In the genomic region with DNA sequence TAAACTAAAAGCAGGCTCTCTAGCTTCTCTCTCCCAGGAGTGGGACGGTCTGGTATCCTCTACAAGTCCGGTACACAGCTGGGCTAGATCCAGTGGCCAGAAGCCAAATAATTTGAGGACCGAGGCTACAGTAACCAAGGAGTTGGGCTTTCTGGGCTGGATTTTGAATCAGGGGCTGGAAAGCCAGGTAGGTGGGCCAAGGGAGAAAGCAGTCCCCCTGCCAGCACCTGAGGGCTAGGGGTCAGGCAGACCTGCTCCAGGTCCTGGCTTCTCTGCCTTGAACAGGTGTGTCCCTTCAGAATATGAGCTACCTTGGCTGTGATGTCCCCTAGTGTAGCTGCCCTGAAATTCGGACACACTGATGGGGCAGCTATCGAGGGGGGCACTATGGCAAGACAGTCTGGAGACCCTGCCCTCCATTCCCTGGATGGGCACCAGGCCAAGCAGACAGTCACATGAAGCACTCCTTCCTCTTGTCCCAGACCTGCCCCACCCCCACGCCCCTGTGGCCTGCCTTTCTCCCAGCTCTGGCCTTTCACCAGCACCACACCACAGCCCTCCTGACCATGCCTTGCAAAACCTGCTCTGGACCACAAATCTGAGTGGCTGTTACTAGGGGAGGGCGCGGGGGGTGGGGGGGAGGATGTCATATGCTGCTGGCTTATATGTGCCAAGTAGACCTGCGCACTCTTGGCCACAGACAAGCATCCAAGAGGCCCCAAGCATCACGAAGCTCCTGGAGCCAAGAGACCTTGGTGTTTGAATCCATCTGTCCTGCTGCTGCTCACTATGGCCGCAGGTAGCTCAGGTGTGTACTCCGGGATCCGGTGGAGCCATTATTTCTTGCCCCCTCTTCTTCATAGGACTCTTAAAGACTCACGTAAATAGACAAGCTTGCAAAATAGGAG, we compare ENCODE assay signal across 15 mouse cellular contexts. TPM values are rescaled to one million over a fixed set of nuclear protein-coding genes. Genes with fewer than 3 reads are reported as not detected.
A peak's percentile ranks its signal among the peaks of the same experiment; 100 is the strongest.
DNase-seq lines count a peak whose midpoint lies in the region; ATAC-seq lines count a peak whose summit lies in the region.
"Had no signal": no experiment of that assay in that cellular context is flagged by ENCODE, and none has a peak within 500 bp of the region (broad histone marks: within the 10 kb centered on the region; RNA-seq: fewer than 3 reads in every experiment).

No protein-coding gene starts in this region.

- H3K4me2 ChIP-seq in neural tube, embryonic 13.5 days: no peak overlapping the region

- no peak overlapping the region for H3K27ac ChIP-seq in neural tube, embryonic 13.5 days (replicated peaks)
- H3K27ac ChIP-seq: heart, adult 2 months; left cerebral cortex, adult 2 months had no signal

- H3K9ac ChIP-seq in neural tube, embryonic 13.5 days: 0 out of 2 replicates have a peak overlapping the region, but pooled peaks have one; percentile 8

- peaks cover 3% of the 10 kb centered on the region; the same call in 1 of the 2 replicates for H3K27me3 ChIP-seq in neural tube, embryonic 13.5 days

- no peaks in the 10 kb centered on the region for H3K9me3 ChIP-seq in neural tube, embryonic 13.5 days

- WGBS in neural tube, embryonic 13.5 days: 82% methylated on average over 14 of the region's 14 CpGs

- no peaks in the 10 kb centered on the region for H3K36me3 ChIP-seq in neural tube, embryonic 13.5 days

- intact Hi-C loops in left cerebral cortex, postnatal 4 days (cut with DNase I): no loop called here

- no peak for ATAC-seq in neural tube, embryonic 13.5 days (ENCODE audit: low read depth)
- ATAC-seq: intestine, embryonic 16.5 days had no signal

- no peak overlapping the region for H3K4me3 ChIP-seq in neural tube, embryonic 13.5 days
- H3K4me3 ChIP-seq: heart, adult 2 months; left cerebral cortex, adult 2 months had no signal

- H3K4me1 ChIP-seq in neural tube, embryonic 13.5 days (replicated peaks): peaks cover 69% of the 10 kb centered on the region

- DNase-seq in left cerebral cortex, postnatal 4 days: peak; percentile 65
- no peak for DNase-seq in left cerebral cortex, adult 18-20 months (ENCODE audit: low spot score in 2 of 2)
- no peak for DNase-seq in neural tube, embryonic 10.5 days (ENCODE audit: extremely low spot score, low spot score)
- peak; percentile 49 for DNase-seq in cerebellum, adult 8-10 months
- DNase-seq in lung, postnatal 14 days: peak; percentile 31
- DNase-seq in thymus, postnatal 4 days: no peak
- no peak for DNase-seq in urinary bladder, postnatal 14 days (ENCODE audit: low spot score)
- DNase-seq: heart, adult 2 months; heart, postnatal 36 days; liver had no signal

RNA-seq across cellular contexts. Expression of a gene that starts 17.1 kb away (rescaled TPM):
- 100 to 1,000 TPM; 111 to 122 TPM for total RNA-seq in left cerebral cortex, postnatal 4 days (2021)
- total RNA-seq in left cerebral cortex, adult 18-20 months (2021): 10 to 100 TPM; 44.0 to 55.2 TPM
- 40.8 and 43.3 TPM in 2 replicates for polyA plus RNA-seq in neural tube, embryonic 13.5 days (2015; fragmentation: Nextera tagmentation; extraction: Ambion mirVana)

RNA-seq across cellular contexts. Expression of a gene that starts 20.1 kb away (rescaled TPM):
- not detected for total RNA-seq in left cerebral cortex, postnatal 4 days (2021)
- 1 to 10 TPM in 1 of 2 experiments, not detected in 1; 1.3 TPM for total RNA-seq in left cerebral cortex, adult 18-20 months (2021)
- not detected in 2 replicates for polyA plus RNA-seq in neural tube, embryonic 13.5 days (2015; fragmentation: Nextera tagmentation; extraction: Ambion mirVana)
- total RNA-seq: heart, adult 2 months; heart, postnatal 36 days; left cerebral cortex, adult 2 months; midbrain, postnatal 0 days had no signal
- polyA plus RNA-seq: heart, adult 2 months; intestine, embryonic 16.5 days; midbrain, postnatal 0 days; stomach, embryonic 16.5 days had no signal

Comparison
In these comparisons a context has a peak if more than half of its experiments do, and no peak if none do; other contexts are left out.
1. DNase-seq: peak in left cerebral cortex, postnatal 4 days (single experiment), cerebellum, adult 8-10 months (single experiment) and lung, postnatal 14 days (single experiment); none in left cerebral cortex, adult 18-20 months (0 of 2), neural tube, embryonic 10.5 days (single experiment), thymus, postnatal 4 days (single experiment) and urinary bladder, postnatal 14 days (single experiment).